Mouse (Mus musculus): ENCODE measurements around the gene Sfmbt2.

The Sfmbt2 gene

DNA sequence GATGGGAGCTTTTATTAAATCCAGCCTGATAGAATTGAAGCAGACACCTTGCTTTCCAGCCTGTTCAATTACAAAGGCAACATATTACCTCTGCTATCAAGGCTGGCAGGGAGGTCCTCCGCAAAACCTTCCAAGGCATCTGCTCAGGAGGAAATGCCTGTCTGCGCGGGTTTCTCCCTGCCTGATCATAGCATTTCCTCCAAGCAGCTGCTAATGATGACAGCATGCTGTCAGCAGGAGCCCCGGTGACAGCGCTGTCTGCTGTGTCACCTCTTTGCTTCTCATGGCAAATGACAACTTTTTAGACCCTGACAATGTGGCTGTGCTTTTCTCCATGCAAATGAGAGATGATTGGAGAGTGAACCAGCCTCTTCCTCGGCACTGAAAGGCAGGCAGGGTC lies 199.1 kb downstream of the Sfmbt2 start:
- DNase-seq = no peak

DNA sequence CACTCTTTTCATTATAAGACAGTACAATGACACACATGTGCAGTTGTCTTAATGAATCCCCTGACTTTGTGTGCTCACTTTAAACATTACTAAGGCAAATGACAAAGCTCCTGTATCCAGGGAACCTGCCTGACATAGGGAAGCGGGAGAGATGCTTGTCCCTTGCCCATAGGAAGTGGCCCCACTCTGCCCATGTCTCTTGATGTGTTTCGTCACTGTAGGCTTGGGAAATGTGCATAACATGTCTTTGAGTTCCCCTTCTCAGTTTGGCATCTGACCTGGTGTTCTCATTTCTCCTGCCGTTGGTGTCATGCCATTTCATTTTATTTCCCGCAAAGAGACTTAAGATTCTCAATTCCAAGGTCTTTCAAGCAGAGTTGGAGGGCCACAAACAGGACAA lies 202.0 kb downstream of the Sfmbt2 start:
- no peak for DNase-seq

DNA sequence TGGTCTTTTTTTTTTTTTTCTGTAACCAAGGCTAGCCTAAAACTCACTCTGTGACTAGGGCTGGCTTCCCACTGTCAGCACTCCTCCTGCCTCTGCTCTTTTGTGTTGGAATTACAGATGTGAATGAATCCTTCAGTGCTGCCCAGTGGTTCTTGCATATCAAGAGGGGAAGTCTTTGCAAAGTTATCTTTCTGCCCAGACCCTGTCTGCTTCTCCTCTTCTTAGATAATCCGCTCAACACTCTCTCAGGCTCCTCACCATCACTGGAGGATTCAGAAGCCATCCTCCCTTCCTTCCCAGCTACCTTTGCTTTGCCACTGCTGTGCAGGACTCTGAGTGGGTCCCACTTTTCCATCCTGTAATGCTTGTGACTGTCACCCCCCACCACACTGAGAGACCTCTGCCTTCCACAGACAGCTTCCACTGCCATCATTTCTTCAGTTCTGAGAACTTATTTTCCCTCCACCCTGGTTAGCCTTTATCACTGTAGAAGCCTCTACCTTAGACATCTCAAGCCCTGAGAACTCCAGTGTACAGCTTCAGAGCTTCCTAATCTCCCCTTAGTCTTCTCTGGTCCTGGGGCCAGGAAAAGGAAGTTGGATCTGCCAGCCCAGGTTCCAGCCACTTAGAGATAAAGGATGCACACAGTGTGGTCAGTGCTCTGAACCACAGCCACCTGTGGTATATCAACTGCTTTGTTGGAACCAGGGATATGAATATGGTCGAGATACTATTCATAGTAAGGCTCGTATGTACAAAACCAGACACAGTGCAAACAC lies 205.8 kb downstream of the Sfmbt2 start:
- no peak for DNase-seq

- no peak for DNase-seq
Measured at GRCm38 (mm10) chr2:10582673-10583072, 212.4 kb downstream of the Sfmbt2 start.

- no peak for DNase-seq
Measured at GRCm38 (mm10) chr2:10583103-10583502, 212.8 kb downstream of the Sfmbt2 start.

DNA sequence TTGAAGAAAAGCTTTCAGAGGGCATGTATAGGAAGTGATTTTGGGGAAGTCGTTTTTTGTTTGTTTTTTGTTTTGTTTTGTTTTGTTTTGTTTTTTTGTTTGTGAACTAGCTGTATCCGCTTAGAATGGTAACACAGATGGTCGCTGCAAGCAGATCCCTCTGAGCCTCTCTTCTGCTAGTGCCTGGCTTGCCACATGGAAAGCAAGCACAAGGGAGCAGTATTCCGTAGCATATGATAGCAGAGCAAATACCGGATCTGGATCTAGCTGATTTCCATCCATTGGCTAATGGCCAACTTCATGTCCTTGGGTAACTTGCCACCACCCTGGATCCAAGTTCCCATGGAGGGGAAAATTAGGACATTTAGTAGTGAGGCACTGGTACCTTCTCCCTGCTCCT lies 221.0 kb downstream of the Sfmbt2 start:
- no peak for DNase-seq

GRCm38 (mm10) chr2:10615500-10615899 lies 245.2 kb downstream of the Sfmbt2 start:
- no peak for DNase-seq

All from thymus, postnatal 25 days (tissue).